Mouse (Mus musculus) stomach, postnatal 0 days (tissue): ENCODE results near the gene Clec1b. TPM values are rescaled to one million over a fixed set of nuclear protein-coding genes. Genes with fewer than 3 reads are reported as not detected.

ENCODE experiments used
- ATAC-seq: fragments of 200-750 bp; cut with Nextera tagmentation; 2 replicates; pipeline ENCODE4 v1.8.0; 2017; ENCODE audit not compliant: low FRiP score, low TSS enrichment
- DNase-seq: peaks from one replicate; pipeline ENCODE4 v3.0.0-alpha.2; 2016; ENCODE audit warnings: low spot score
- H3K27ac ChIP-seq: fragments of 300-500 bp; sonication (generic); replicated peaks from 2 replicates; pipeline ENCODE4 v1.5.1; 2014; ENCODE audit warnings: mild to moderate bottlenecking, control low read depth
- H3K27me3 ChIP-seq: fragments of 300-500 bp; sonication (generic); 2 replicates; pipeline ENCODE4 v1.6.1; 2014; ENCODE audit warnings: low read length; ENCODE audit not compliant: control insufficient read depth, insufficient read depth
- H3K36me3 ChIP-seq: fragments of 300-500 bp; sonication (generic); 2 replicates; pipeline ENCODE4 v1.6.1; 2014; ENCODE audit warnings: low read length, mixed read lengths; ENCODE audit not compliant: control insufficient read depth, insufficient read depth
- H3K4me1 ChIP-seq: fragments of 300-500 bp; sonication (generic); replicated peaks from 2 replicates; pipeline ENCODE4 v1.6.1; 2014; ENCODE audit warnings: antibody characterized with exemption; ENCODE audit not compliant: control insufficient read depth, insufficient read depth
- H3K4me2 ChIP-seq: fragments of 300-500 bp; sonication (generic); replicated peaks from 2 replicates; pipeline ENCODE4 v1.6.1; 2014; ENCODE audit warnings: low read depth, mild to moderate bottlenecking, control low read depth, moderate library complexity
- H3K4me3 ChIP-seq: fragments of 300-500 bp; sonication (generic); 2 replicates; pipeline ENCODE4 v1.5.1; 2014; ENCODE audit warnings: low read depth, low read length, control low read depth
- H3K9ac ChIP-seq: fragments of 300-500 bp; sonication (generic); 2 replicates; pipeline ENCODE4 v1.6.1; 2014; ENCODE audit warnings: mild to moderate bottlenecking, low read length, control low read depth, mixed read lengths
- H3K9me3 ChIP-seq: fragments of 300-500 bp; sonication (generic); 2 replicates; pipeline ENCODE4 v1.6.1; 2016; ENCODE audit warnings: low read length; ENCODE audit not compliant: control insufficient read depth
- CTCF ChIP-seq: IDR thresholded peaks from 2 replicates; pipeline ENCODE4 v1.5.1; 2016; ENCODE audit warnings: antibody characterized with exemption, low read depth, mild to moderate bottlenecking, moderate library complexity
- EP300 ChIP-seq: optimal IDR thresholded peaks from 2 replicates; pipeline ENCODE3; 2016; ENCODE audit warnings: antibody characterized with exemption
- whole genome bisulfite sequencing: fragments of 180-500 bp; shearing (Covaris S2); extraction: QIAGEN DNeasy Blood & Tissue Kit; methylation state at CpG from one replicate; pipeline ENCODE4 v1.1.7; 2014; 5-methylcytosine and 5-hydroxymethylcytosine counted together
- polyA plus RNA-seq: library from polyadenylated mRNA; unstranded; fragments of >200 nt; fragmentation: Nextera tagmentation; extraction: Ambion mirVana; gene quantifications from 2 replicates; pipeline ENCODE4 v1.2.1, GENCODE M21; 2015

The Clec1b gene
- polyA plus RNA-seq, 1 experiment from 2014 or later = 0.08 TPM

DNA sequence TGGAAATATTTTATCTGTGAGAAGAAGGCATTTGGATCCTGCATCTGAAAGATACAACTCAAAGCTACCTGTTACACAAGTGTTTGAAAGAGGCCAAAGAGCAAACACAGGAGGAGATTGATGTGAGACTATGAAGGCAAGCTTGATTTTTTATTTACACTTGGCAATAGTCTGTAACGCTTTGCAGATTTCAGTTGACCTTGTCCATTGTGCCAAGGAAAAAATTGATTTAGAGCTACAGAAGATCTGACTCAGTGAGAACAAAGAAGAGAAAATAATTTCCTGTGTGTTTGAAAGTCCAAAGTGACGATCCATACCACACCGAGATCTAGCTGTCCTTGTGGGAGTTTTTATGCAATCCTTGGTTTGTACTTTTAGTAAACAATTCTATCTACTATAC, 25.2 kb downstream of the Clec1b start:
- no peaks in the 10 kb centered on the region for H3K27me3 ChIP-seq
- no peak overlapping the region for H3K27ac ChIP-seq
- no peak overlapping the region for H3K4me3 ChIP-seq
- DNase-seq = no peak
- H3K4me2 ChIP-seq = no peak overlapping the region
- no peaks in the 10 kb centered on the region for H3K9me3 ChIP-seq
- 39% methylated on average over 3 of the region's 3 CpGs for WGBS
- no peak for ATAC-seq
- no peak for TF ChIP-seq EP300
- TF ChIP-seq CTCF = no peak
- no peaks in the 10 kb centered on the region; the same call in 1 of the 2 replicates for H3K4me1 ChIP-seq
- no peaks in the 10 kb centered on the region for H3K36me3 ChIP-seq
- H3K9ac ChIP-seq = no peak overlapping the region

- Histone ChIP-seq H3K27me3 (no peaks in the 10 kb centered on the region), H3K9me3 (no peaks in the 10 kb centered on the region), H3K9ac (no peak overlapping the region), H3K36me3 (no peaks in the 10 kb centered on the region), H3K4me1 (no peaks in the 10 kb centered on the region; the same call in 1 of the 2 replicates), H3K4me2 (no peak overlapping the region), H3K27ac (no peak overlapping the region), H3K4me3 (no peak overlapping the region)
- ATAC-seq = peak; percentile 51
- DNase-seq = peak; percentile 57
- whole genome bisulfite sequencing = 50% methylated on average over 4 of the region's 4 CpGs
- TF ChIP-seq CTCF (no peak), EP300 (no peak)
These were observed 26.1 kb downstream of the Clec1b start for GRCm38 (mm10) chr6:129423040-129423733.

GRCm38 (mm10) chr6:129423734-129424072, 26.6 kb downstream of the Clec1b start:
- 17% methylated on average over 1 of the region's 1 CpGs for WGBS
- peak; percentile 83 for ATAC-seq
- TF ChIP-seq EP300 (no peak), CTCF (peak; percentile 90)
- Histone ChIP-seq H3K27ac (no peak overlapping the region), H3K9ac (no peak overlapping the region), H3K4me1 (no peaks in the 10 kb centered on the region; the same call in 1 of the 2 replicates), H3K4me3 (no peak overlapping the region), H3K27me3 (no peaks in the 10 kb centered on the region), H3K9me3 (no peaks in the 10 kb centered on the region), H3K4me2 (no peak overlapping the region), H3K36me3 (no peaks in the 10 kb centered on the region)
- peak; percentile 75 for DNase-seq

GRCm38 (mm10) chr6:129425217-129425616, 28.1 kb downstream of the Clec1b start:
- Histone ChIP-seq H3K36me3 (no peaks in the 10 kb centered on the region), H3K27ac (no peak overlapping the region), H3K27me3 (no peaks in the 10 kb centered on the region), H3K9ac (no peak overlapping the region), H3K4me1 (no peaks in the 10 kb centered on the region; the same call in 1 of the 2 replicates), H3K4me3 (no peak overlapping the region), H3K9me3 (no peaks in the 10 kb centered on the region), H3K4me2 (no peak overlapping the region)
- ATAC-seq (no peak), DNase-seq (no peak)
- WGBS = 35% methylated on average over 5 of the region's 5 CpGs
- no peak for TF ChIP-seq EP300
- TF ChIP-seq CTCF = no peak

DNA sequence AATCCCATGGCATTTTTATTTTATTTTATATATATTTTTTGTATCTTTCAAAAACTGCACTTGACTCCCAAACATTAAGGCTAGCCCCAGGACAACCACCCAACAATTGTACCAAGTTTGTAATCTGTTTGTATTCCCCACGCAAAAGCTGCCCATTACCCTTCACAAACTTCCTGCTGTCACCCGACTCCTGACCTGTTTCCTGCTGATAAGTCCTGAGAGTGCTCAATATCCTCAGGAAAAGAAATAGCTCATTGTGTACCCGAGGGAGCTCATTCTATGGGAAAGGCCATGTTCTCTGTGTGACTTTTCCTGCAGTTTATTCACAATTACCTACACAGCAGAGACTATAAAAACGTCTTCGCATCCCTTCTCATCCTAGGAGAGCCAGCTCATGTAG, 28.7 kb downstream of the Clec1b start:
- 40% methylated on average over 5 of the region's 5 CpGs for WGBS
- no peak overlapping the region for H3K9ac ChIP-seq
- H3K4me3 ChIP-seq = no peak overlapping the region
- TF ChIP-seq EP300 (no peak), CTCF (no peak)
- DNase-seq (no peak), ATAC-seq (no peak)
- H3K9me3 ChIP-seq = no peaks in the 10 kb centered on the region
- H3K4me1 ChIP-seq = no peaks in the 10 kb centered on the region; the same call in 1 of the 2 replicates
- no peaks in the 10 kb centered on the region for H3K27me3 ChIP-seq
- H3K4me2 ChIP-seq = no peak overlapping the region
- H3K36me3 ChIP-seq = no peaks in the 10 kb centered on the region
- H3K27ac ChIP-seq = no peak overlapping the region

- ATAC-seq (no peak), DNase-seq (no peak)
- Histone ChIP-seq H3K36me3 (no peaks in the 10 kb centered on the region), H3K4me3 (no peak overlapping the region), H3K27me3 (no peaks in the 10 kb centered on the region), H3K4me1 (no peaks in the 10 kb centered on the region; the same call in 1 of the 2 replicates), H3K4me2 (no peak overlapping the region), H3K9me3 (no peaks in the 10 kb centered on the region), H3K27ac (no peak overlapping the region), H3K9ac (no peak overlapping the region)
- WGBS = 73% methylated on average over 4 of the region's 4 CpGs
- TF ChIP-seq EP300 = no peak
- no peak for TF ChIP-seq CTCF
These were observed 30.2 kb downstream of the Clec1b start for GRCm38 (mm10) chr6:129427281-129427680.
